Mouse (Mus musculus): ENCODE measurements at regions not wholly inside any gene's neighbourhood (a gene's known extent, or its start where the extent isn't known, plus 50 kb on each side); places are given as distances from the start of the nearest gene placed in this dataset.

GRCm38 (mm10) chr13:110712527-110712926 lies 317.7 kb downstream of the Plk2 start:
- H3K27me3 ChIP-seq (replicated peaks; ENCODE audit: control insufficient read depth, insufficient read depth, low read length) = no peaks in the 10 kb centered on the region
- H3K27ac ChIP-seq (ENCODE audit: low read depth, low read length) = no peak overlapping the region
- no peak overlapping the region for H3K4me3 ChIP-seq (ENCODE audit: low read length)
- H3K4me1 ChIP-seq (ENCODE audit: control insufficient read depth, insufficient read depth, low read depth, low read length) = no peaks in the 10 kb centered on the region
- H3K4me2 ChIP-seq (ENCODE audit: low read length) = no peak overlapping the region
- WGBS = 67% methylated on average over 3 of the region's 3 CpGs
- no peaks in the 10 kb centered on the region for H3K36me3 ChIP-seq (ENCODE audit: control insufficient read depth, insufficient read depth, low read length)
- no peak overlapping the region for H3K9ac ChIP-seq (ENCODE audit: low read depth, low read length)
- ATAC-seq = no peak
- H3K9me3 ChIP-seq (ENCODE audit: control insufficient read depth, low read length) = no peaks in the 10 kb centered on the region

- Histone ChIP-seq H3K36me3 (ENCODE audit: control insufficient read depth, insufficient read depth, low read length) (no peaks in the 10 kb centered on the region), H3K27ac (ENCODE audit: low read depth, low read length) (no peak overlapping the region), H3K9ac (ENCODE audit: low read depth, low read length) (no peak overlapping the region), H3K4me2 (ENCODE audit: low read length) (no peak overlapping the region), H3K4me3 (ENCODE audit: low read length) (no peak overlapping the region), H3K9me3 (ENCODE audit: control insufficient read depth, low read length) (no peaks in the 10 kb centered on the region), H3K4me1 (ENCODE audit: control insufficient read depth, insufficient read depth, low read depth, low read length) (no peaks in the 10 kb centered on the region), H3K27me3 (replicated peaks; ENCODE audit: control insufficient read depth, insufficient read depth, low read length) (no peaks in the 10 kb centered on the region)
- no peak for ATAC-seq
- WGBS = 59% methylated on average over 10 of the region's 10 CpGs
Measured at GRCm38 (mm10) chr13:110722170-110722569, 327.3 kb downstream of the Plk2 start.

GRCm38 (mm10) chr13:110722752-110723151 lies 327.9 kb downstream of the Plk2 start:
- Histone ChIP-seq H3K4me3 (ENCODE audit: low read length) (no peak overlapping the region), H3K27me3 (replicated peaks; ENCODE audit: control insufficient read depth, insufficient read depth, low read length) (no peaks in the 10 kb centered on the region), H3K36me3 (ENCODE audit: control insufficient read depth, insufficient read depth, low read length) (no peaks in the 10 kb centered on the region), H3K27ac (ENCODE audit: low read depth, low read length) (no peak overlapping the region), H3K4me2 (ENCODE audit: low read length) (no peak overlapping the region), H3K9me3 (ENCODE audit: control insufficient read depth, low read length) (no peaks in the 10 kb centered on the region), H3K4me1 (ENCODE audit: control insufficient read depth, insufficient read depth, low read depth, low read length) (no peaks in the 10 kb centered on the region), H3K9ac (ENCODE audit: low read depth, low read length) (no peak overlapping the region)
- 68% methylated on average over 6 of the region's 6 CpGs for WGBS
- no peak for ATAC-seq

- H3K27ac ChIP-seq (ENCODE audit: low read depth, low read length) = no peak overlapping the region
- no peak overlapping the region for H3K9ac ChIP-seq (ENCODE audit: low read depth, low read length)
- no peaks in the 10 kb centered on the region for H3K4me1 ChIP-seq (ENCODE audit: control insufficient read depth, insufficient read depth, low read depth, low read length)
- ATAC-seq = no peak
- no peaks in the 10 kb centered on the region for H3K36me3 ChIP-seq (ENCODE audit: control insufficient read depth, insufficient read depth, low read length)
- no peak overlapping the region for H3K4me2 ChIP-seq (ENCODE audit: low read length)
- 71% methylated on average over 2 of the region's 2 CpGs for WGBS
- no peak overlapping the region for H3K4me3 ChIP-seq (ENCODE audit: low read length)
- no peaks in the 10 kb centered on the region for H3K27me3 ChIP-seq (replicated peaks; ENCODE audit: control insufficient read depth, insufficient read depth, low read length)
- H3K9me3 ChIP-seq (ENCODE audit: control insufficient read depth, low read length) = no peaks in the 10 kb centered on the region
Measured at GRCm38 (mm10) chr13:110724836-110725235, 330.0 kb downstream of the Plk2 start.

- 81% methylated on average over 3 of the region's 3 CpGs for WGBS
- Histone ChIP-seq H3K4me3 (ENCODE audit: low read length) (no peak overlapping the region), H3K9me3 (ENCODE audit: control insufficient read depth, low read length) (no peaks in the 10 kb centered on the region), H3K4me2 (ENCODE audit: low read length) (no peak overlapping the region), H3K4me1 (ENCODE audit: control insufficient read depth, insufficient read depth, low read depth, low read length) (no peaks in the 10 kb centered on the region), H3K27ac (ENCODE audit: low read depth, low read length) (no peak overlapping the region), H3K9ac (ENCODE audit: low read depth, low read length) (no peak overlapping the region), H3K27me3 (replicated peaks; ENCODE audit: control insufficient read depth, insufficient read depth, low read length) (no peaks in the 10 kb centered on the region), H3K36me3 (ENCODE audit: control insufficient read depth, insufficient read depth, low read length) (no peaks in the 10 kb centered on the region)
- no peak for ATAC-seq
Measured at GRCm38 (mm10) chr13:110725821-110726220, 331.0 kb downstream of the Plk2 start.

GRCm38 (mm10) chr13:110735511-110735910 lies 340.7 kb downstream of the Plk2 start:
- Histone ChIP-seq H3K4me3 (ENCODE audit: low read length) (no peak overlapping the region), H3K36me3 (ENCODE audit: control insufficient read depth, insufficient read depth, low read length) (no peaks in the 10 kb centered on the region), H3K9ac (ENCODE audit: low read depth, low read length) (no peak overlapping the region), H3K4me1 (ENCODE audit: control insufficient read depth, insufficient read depth, low read depth, low read length) (no peaks in the 10 kb centered on the region), H3K27me3 (replicated peaks; ENCODE audit: control insufficient read depth, insufficient read depth, low read length) (no peaks in the 10 kb centered on the region), H3K4me2 (ENCODE audit: low read length) (no peak overlapping the region), H3K9me3 (ENCODE audit: control insufficient read depth, low read length) (no peaks in the 10 kb centered on the region), H3K27ac (ENCODE audit: low read depth, low read length) (no peak overlapping the region)
- WGBS = 37% methylated on average over 5 of the region's 5 CpGs
- ATAC-seq = no peak

- ATAC-seq = no peak
- Histone ChIP-seq H3K9ac (ENCODE audit: low read depth, low read length) (no peak overlapping the region), H3K4me1 (ENCODE audit: control insufficient read depth, insufficient read depth, low read depth, low read length) (no peaks in the 10 kb centered on the region)
Measured at GRCm38 (mm10) chr13:110741576-110742206, 346.8 kb downstream of the Plk2 start.

GRCm38 (mm10) chr13:110747223-110747868 lies 352.5 kb downstream of the Plk2 start:
- 47% methylated on average over 6 of the region's 6 CpGs for WGBS
- no peak overlapping the region for H3K27ac ChIP-seq (ENCODE audit: low read depth, low read length)
- ATAC-seq = no peak
- no peak overlapping the region for H3K9ac ChIP-seq (ENCODE audit: low read depth, low read length)
- no peaks in the 10 kb centered on the region for H3K36me3 ChIP-seq (ENCODE audit: control insufficient read depth, insufficient read depth, low read length)
- H3K4me1 ChIP-seq (ENCODE audit: control insufficient read depth, insufficient read depth, low read depth, low read length) = no peaks in the 10 kb centered on the region
- no peak overlapping the region for H3K4me2 ChIP-seq (ENCODE audit: low read length)
- no peaks in the 10 kb centered on the region for H3K9me3 ChIP-seq (ENCODE audit: control insufficient read depth, low read length)
- H3K4me3 ChIP-seq (ENCODE audit: low read length) = no peak overlapping the region
- H3K27me3 ChIP-seq (replicated peaks; ENCODE audit: control insufficient read depth, insufficient read depth, low read length) = no peaks in the 10 kb centered on the region

More at GRCm38 (mm10) chr13:110741576-110742206, 346.8 kb downstream of the Plk2 start:
- Histone ChIP-seq H3K27ac (ENCODE audit: low read depth, low read length) (no peak overlapping the region), H3K27me3 (replicated peaks; ENCODE audit: control insufficient read depth, insufficient read depth, low read length) (no peaks in the 10 kb centered on the region), H3K4me2 (ENCODE audit: low read length) (no peak overlapping the region), H3K4me3 (ENCODE audit: low read length) (no peak overlapping the region), H3K36me3 (ENCODE audit: control insufficient read depth, insufficient read depth, low read length) (no peaks in the 10 kb centered on the region), H3K9me3 (ENCODE audit: control insufficient read depth, low read length) (no peaks in the 10 kb centered on the region)
- 74% methylated on average over 11 of the region's 11 CpGs for WGBS

- Histone ChIP-seq H3K9ac (ENCODE audit: low read depth, low read length) (no peak overlapping the region), H3K4me2 (ENCODE audit: low read length) (no peak overlapping the region), H3K27ac (ENCODE audit: low read depth, low read length) (no peak overlapping the region), H3K36me3 (ENCODE audit: control insufficient read depth, insufficient read depth, low read length) (no peaks in the 10 kb centered on the region), H3K4me1 (ENCODE audit: control insufficient read depth, insufficient read depth, low read depth, low read length) (no peaks in the 10 kb centered on the region), H3K27me3 (replicated peaks; ENCODE audit: control insufficient read depth, insufficient read depth, low read length) (no peaks in the 10 kb centered on the region), H3K4me3 (ENCODE audit: low read length) (no peak overlapping the region), H3K9me3 (ENCODE audit: control insufficient read depth, low read length) (no peaks in the 10 kb centered on the region)
- ATAC-seq = no peak
- 83% methylated on average over 4 of the region's 4 CpGs for WGBS
Measured at GRCm38 (mm10) chr13:110752746-110753145, 357.9 kb downstream of the Plk2 start.

All from hindbrain, embryonic 16.5 days (tissue).